ENCODE assay signal across 8 mouse cellular contexts in genomic region chr3:134654051-134654450, GRCm38 (mm10).
A peak's percentile ranks its signal among the peaks of the same experiment; 100 is the strongest.
DNase-seq lines count a peak whose midpoint lies in the region; ATAC-seq and TF ChIP-seq lines count a peak whose summit lies in the region.

No protein-coding gene starts in this region.

- H3K4me3 ChIP-seq in kidney, postnatal 0 days (replicated peaks; ENCODE audit: low read depth, low read length): no peak overlapping the region
- H3K4me3 ChIP-seq in hindbrain, embryonic 14.5 days (replicated peaks; ENCODE audit: low read length): no peak overlapping the region
- no peak overlapping the region for H3K4me3 ChIP-seq in midbrain, postnatal 0 days (ENCODE audit: low read depth, low read length)

- no peaks in the 10 kb centered on the region for H3K36me3 ChIP-seq in kidney, postnatal 0 days (ENCODE audit: insufficient read depth, low read length)
- no peaks in the 10 kb centered on the region for H3K36me3 ChIP-seq in hindbrain, embryonic 14.5 days (replicated peaks; ENCODE audit: control insufficient read depth, insufficient read depth)
- H3K36me3 ChIP-seq in midbrain, postnatal 0 days (ENCODE audit: insufficient read depth, low read length): no peaks in the 10 kb centered on the region

- no peak overlapping the region for H3K27ac ChIP-seq in kidney, postnatal 0 days
- H3K27ac ChIP-seq in hindbrain, embryonic 14.5 days: no peak overlapping the region
- H3K27ac ChIP-seq in midbrain, postnatal 0 days (ENCODE audit: low read depth, low read length): no peak overlapping the region

- peak; percentile 75 for TF ChIP-seq CTCF in kidney, postnatal 0 days (IDR thresholded peaks at IDR 0.05; ENCODE audit: low read depth)
- TF ChIP-seq CTCF in midbrain, postnatal 0 days (IDR thresholded peaks at IDR 0.05): peak; percentile 86

- H3K9ac ChIP-seq in kidney, postnatal 0 days (ENCODE audit: low read depth, low read length): no peak overlapping the region
- H3K9ac ChIP-seq in hindbrain, embryonic 14.5 days: no peak overlapping the region
- H3K9ac ChIP-seq in midbrain, postnatal 0 days (replicated peaks; ENCODE audit: low read length, poor library complexity, severe bottlenecking): no peak overlapping the region

- peak; percentile 90 for DNase-seq in kidney, postnatal 0 days (ENCODE audit: low spot score)
- DNase-seq in kidney, adult 9 months: no peak
- peak; percentile 66 for DNase-seq in brain, adult 2 months (ENCODE audit: low read depth, low spot score)
- DNase-seq in hindbrain, embryonic 14.5 days (ENCODE audit: low spot score): peak; percentile 74
- peak; percentile 88 for DNase-seq in midbrain, postnatal 0 days (ENCODE audit: low spot score)
- DNase-seq in urinary bladder, adult 18-20 months (ENCODE audit: low spot score in 2 of 2): no peak
- DNase-seq in heart, adult 11 months: no peak
- DNase-seq in thymus, adult 18-20 months: no peak

- H3K4me1 ChIP-seq in kidney, postnatal 0 days (replicated peaks; ENCODE audit: insufficient read depth, low read length): no peaks in the 10 kb centered on the region
- H3K4me1 ChIP-seq in hindbrain, embryonic 14.5 days (replicated peaks; ENCODE audit: control insufficient read depth, insufficient read depth, low read length): no peaks in the 10 kb centered on the region
- no peaks in the 10 kb centered on the region for H3K4me1 ChIP-seq in midbrain, postnatal 0 days (ENCODE audit: insufficient read depth, low read length)

- H3K4me2 ChIP-seq in kidney, postnatal 0 days (ENCODE audit: low read length): no peak overlapping the region
- no peak overlapping the region for H3K4me2 ChIP-seq in hindbrain, embryonic 14.5 days (replicated peaks)
- no peak overlapping the region for H3K4me2 ChIP-seq in midbrain, postnatal 0 days (ENCODE audit: low read depth, low read length, poor library complexity, severe bottlenecking)

- H3K9me3 ChIP-seq in kidney, postnatal 0 days (replicated peaks; ENCODE audit: low read length): no peaks in the 10 kb centered on the region
- H3K9me3 ChIP-seq in hindbrain, embryonic 14.5 days (ENCODE audit: control insufficient read depth, low read length): no peaks in the 10 kb centered on the region
- no peaks in the 10 kb centered on the region for H3K9me3 ChIP-seq in midbrain, postnatal 0 days (ENCODE audit: low read length)

- 20% methylated on average over 4 of the region's 4 CpGs for WGBS in kidney, postnatal 0 days
- WGBS in hindbrain, embryonic 14.5 days: 35% methylated on average over 4 of the region's 4 CpGs
- 23% methylated on average over 4 of the region's 4 CpGs for WGBS in midbrain, postnatal 0 days

- no peaks in the 10 kb centered on the region for H3K27me3 ChIP-seq in kidney, postnatal 0 days (ENCODE audit: insufficient read depth, low read length)
- H3K27me3 ChIP-seq in hindbrain, embryonic 14.5 days (ENCODE audit: control insufficient read depth, insufficient read depth, low read length): no peaks in the 10 kb centered on the region
- H3K27me3 ChIP-seq in midbrain, postnatal 0 days (ENCODE audit: insufficient read depth, low read length): no peaks in the 10 kb centered on the region

- no peak for ATAC-seq in kidney, postnatal 0 days (replicated peaks; ENCODE audit: low FRiP score, low read depth)
- ATAC-seq in hindbrain, embryonic 14.5 days (ENCODE audit: low FRiP score): peak; percentile 83
- peak; percentile 86 for ATAC-seq in midbrain, postnatal 0 days (ENCODE audit: low FRiP score)

Comparison
In these comparisons a context has a peak if more than half of its experiments do, and no peak if none do; other contexts are left out.
1. DNase-seq: peak in kidney, postnatal 0 days (single experiment), brain, adult 2 months (single experiment), hindbrain, embryonic 14.5 days (single experiment) and midbrain, postnatal 0 days (single experiment); none in kidney, adult 9 months (single experiment), urinary bladder, adult 18-20 months (0 of 2), heart, adult 11 months (single experiment) and thymus, adult 18-20 months (0 of 2).